Mouse (Mus musculus) brain, embryonic 14.5 days (tissue): Measurements from ENCODE around the gene Dnm1.

ENCODE experiments used
- CTCF ChIP-seq: fragments of 200-500 bp; IDR thresholded peaks from 2 replicates; pipeline ENCODE4 v1.5.1; 2012; ENCODE audit warnings: inconsistent platforms, mild to moderate bottlenecking, moderate library complexity, borderline replicate concordance; ENCODE audit not compliant: insufficient read depth, insufficient read length; ENCODE audit errors: extremely low read depth
- POLR2A ChIP-seq: fragments of 200-500 bp; IDR thresholded peaks from 2 replicates; pipeline ENCODE4 v1.6.1; 2012; ENCODE audit warnings: mild to moderate bottlenecking, inconsistent platforms, borderline replicate concordance; ENCODE audit not compliant: poor library complexity, insufficient read depth, insufficient read length, severe bottlenecking; ENCODE audit errors: extremely low read depth

DNA sequence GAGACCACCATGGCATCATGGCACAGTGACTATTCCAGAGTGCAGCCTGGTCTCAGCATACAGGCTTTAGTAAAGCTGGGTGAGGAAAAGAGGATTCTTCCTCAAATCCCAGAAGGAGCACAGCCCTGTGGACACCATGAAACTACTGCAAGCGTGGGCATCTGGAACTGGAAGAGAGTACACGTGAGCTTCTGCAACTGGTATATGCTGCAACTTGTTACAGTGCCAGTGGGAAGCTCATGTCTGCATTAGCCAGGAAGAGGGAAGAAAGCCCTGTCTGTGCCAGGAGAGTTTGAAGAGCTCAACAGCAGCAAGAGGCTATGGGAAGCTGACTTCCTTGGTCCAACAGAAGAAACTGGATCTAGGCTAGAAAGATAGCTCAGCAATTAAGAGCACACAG, 29.6 kb upstream of the Dnm1 start:
- TF ChIP-seq POLR2A (no peak), CTCF (no peak)
